Mouse (Mus musculus): ENCODE measurements at regions not wholly inside any gene's neighbourhood (a gene's known extent, or its start where the extent isn't known, plus 50 kb on each side); places are given as distances from the start of the nearest gene placed in this dataset.

- Histone ChIP-seq H3K27ac (replicated peaks) (no peak overlapping the region), H3K4me2 (no peak overlapping the region), H3K9me3 (no peaks in the 10 kb centered on the region), H3K4me3 (no peak overlapping the region), H3K9ac (no peak overlapping the region), H3K27me3 (no peaks in the 10 kb centered on the region), H3K4me1 (replicated peaks) (no peaks in the 10 kb centered on the region), H3K36me3 (no peaks in the 10 kb centered on the region)
- no peak for ATAC-seq (ENCODE audit: low FRiP score, low read depth)
- WGBS: 83% methylated on average over 1 of the region's 1 CpGs
Measured at GRCm38 (mm10) chr2:117674877-117675276, 332.1 kb upstream of the Rasgrp1 start.

- Histone ChIP-seq H3K27ac (replicated peaks) (no peak overlapping the region), H3K4me3 (no peak overlapping the region), H3K27me3 (no peaks in the 10 kb centered on the region), H3K4me2 (no peak overlapping the region), H3K4me1 (replicated peaks) (no peaks in the 10 kb centered on the region), H3K36me3 (no peaks in the 10 kb centered on the region), H3K9ac (no peak overlapping the region), H3K9me3 (no peaks in the 10 kb centered on the region)
- no peak for ATAC-seq (ENCODE audit: low FRiP score, low read depth)
- 73% methylated on average over 4 of the region's 4 CpGs for WGBS
Measured at GRCm38 (mm10) chr2:117678650-117679049, 335.8 kb upstream of the Rasgrp1 start.

- Histone ChIP-seq H3K4me2 (no peak overlapping the region), H3K9me3 (no peaks in the 10 kb centered on the region), H3K36me3 (no peaks in the 10 kb centered on the region), H3K27me3 (no peaks in the 10 kb centered on the region), H3K4me3 (no peak overlapping the region), H3K9ac (no peak overlapping the region), H3K4me1 (replicated peaks) (no peaks in the 10 kb centered on the region), H3K27ac (replicated peaks) (no peak overlapping the region)
- ATAC-seq (ENCODE audit: low FRiP score, low read depth): no peak
- WGBS: 82% methylated on average over 4 of the region's 4 CpGs
Measured at GRCm38 (mm10) chr2:117685836-117686453, 343.1 kb upstream of the Rasgrp1 start.

- Histone ChIP-seq H3K36me3 (no peaks in the 10 kb centered on the region), H3K9me3 (no peaks in the 10 kb centered on the region), H3K4me2 (no peak overlapping the region), H3K4me3 (no peak overlapping the region), H3K27me3 (no peaks in the 10 kb centered on the region), H3K27ac (replicated peaks) (no peak overlapping the region), H3K4me1 (replicated peaks) (no peaks in the 10 kb centered on the region), H3K9ac (no peak overlapping the region)
- ATAC-seq (ENCODE audit: low FRiP score, low read depth): no peak
- WGBS: 86% methylated on average over 4 of the region's 4 CpGs
Measured at GRCm38 (mm10) chr2:117693537-117693936, 350.7 kb upstream of the Rasgrp1 start.

- no peak overlapping the region for H3K4me3 ChIP-seq
Measured at GRCm38 (mm10) chr2:117710173-117710813, 367.5 kb upstream of the Rasgrp1 start.

GRCm38 (mm10) chr2:117724066-117724465 lies 381.3 kb upstream of the Rasgrp1 start:
- no peaks in the 10 kb centered on the region for H3K4me1 ChIP-seq (replicated peaks)
- no peak overlapping the region for H3K9ac ChIP-seq
- 87% methylated on average over 4 of the region's 4 CpGs for WGBS
- H3K27ac ChIP-seq (replicated peaks): no peak overlapping the region
- H3K9me3 ChIP-seq: no peaks in the 10 kb centered on the region
- no peak for ATAC-seq (ENCODE audit: low FRiP score, low read depth)
- H3K27me3 ChIP-seq: no peaks in the 10 kb centered on the region
- no peaks in the 10 kb centered on the region for H3K36me3 ChIP-seq
- H3K4me3 ChIP-seq: no peak overlapping the region
- H3K4me2 ChIP-seq: no peak overlapping the region

More at GRCm38 (mm10) chr2:117710173-117710813, 367.5 kb upstream of the Rasgrp1 start:
- WGBS: 91% methylated on average over 7 of the region's 7 CpGs
- no peaks in the 10 kb centered on the region for H3K4me1 ChIP-seq (replicated peaks)
- no peaks in the 10 kb centered on the region for H3K9me3 ChIP-seq
- no peaks in the 10 kb centered on the region for H3K36me3 ChIP-seq
- no peak overlapping the region for H3K27ac ChIP-seq (replicated peaks)
- no peak for ATAC-seq (ENCODE audit: low FRiP score, low read depth)
- no peak overlapping the region for H3K9ac ChIP-seq
- no peak overlapping the region for H3K4me2 ChIP-seq
- H3K27me3 ChIP-seq: no peaks in the 10 kb centered on the region

- ATAC-seq (ENCODE audit: low FRiP score, low read depth): no peak
- WGBS: 72% methylated on average over 2 of the region's 2 CpGs
- no peak overlapping the region for H3K4me3 ChIP-seq
Measured at GRCm38 (mm10) chr2:117731253-117731652, 380.4 kb upstream of the Thbs1 start.

GRCm38 (mm10) chr2:117742413-117742812 lies 369.3 kb upstream of the Thbs1 start:
- Histone ChIP-seq H3K9me3 (no peaks in the 10 kb centered on the region), H3K4me1 (replicated peaks) (no peaks in the 10 kb centered on the region), H3K27ac (replicated peaks) (no peak overlapping the region), H3K4me2 (no peak overlapping the region), H3K36me3 (no peaks in the 10 kb centered on the region), H3K27me3 (no peaks in the 10 kb centered on the region), H3K4me3 (no peak overlapping the region), H3K9ac (no peak overlapping the region)
- no peak for ATAC-seq (ENCODE audit: low FRiP score, low read depth)

More at GRCm38 (mm10) chr2:117731253-117731652, 380.4 kb upstream of the Thbs1 start:
- H3K27me3 ChIP-seq: no peaks in the 10 kb centered on the region
- H3K4me2 ChIP-seq: no peak overlapping the region
- H3K9ac ChIP-seq: no peak overlapping the region
- no peaks in the 10 kb centered on the region for H3K9me3 ChIP-seq
- no peak overlapping the region for H3K27ac ChIP-seq (replicated peaks)
- no peaks in the 10 kb centered on the region for H3K4me1 ChIP-seq (replicated peaks)
- no peaks in the 10 kb centered on the region for H3K36me3 ChIP-seq

- Histone ChIP-seq H3K9me3 (no peaks in the 10 kb centered on the region), H3K4me2 (no peak overlapping the region), H3K4me3 (no peak overlapping the region), H3K27ac (replicated peaks) (no peak overlapping the region), H3K4me1 (replicated peaks) (no peaks in the 10 kb centered on the region), H3K36me3 (no peaks in the 10 kb centered on the region), H3K27me3 (no peaks in the 10 kb centered on the region), H3K9ac (no peak overlapping the region)
- no peak for ATAC-seq (ENCODE audit: low FRiP score, low read depth)
- WGBS: 68% methylated on average over 1 of the region's 1 CpGs
Measured at GRCm38 (mm10) chr2:117743901-117744300, 367.8 kb upstream of the Thbs1 start.

GRCm38 (mm10) chr2:117745767-117746166 lies 365.9 kb upstream of the Thbs1 start:
- no peak overlapping the region for H3K27ac ChIP-seq (replicated peaks)
- no peaks in the 10 kb centered on the region for H3K36me3 ChIP-seq
- H3K9ac ChIP-seq: no peak overlapping the region
- H3K4me2 ChIP-seq: no peak overlapping the region
- no peak for ATAC-seq (ENCODE audit: low FRiP score, low read depth)
- 69% methylated on average over 2 of the region's 2 CpGs for WGBS
- H3K4me1 ChIP-seq (replicated peaks): no peaks in the 10 kb centered on the region
- no peak overlapping the region for H3K4me3 ChIP-seq
- H3K9me3 ChIP-seq: no peaks in the 10 kb centered on the region
- no peaks in the 10 kb centered on the region for H3K27me3 ChIP-seq

GRCm38 (mm10) chr2:117747136-117747535 lies 364.5 kb upstream of the Thbs1 start:
- no peak overlapping the region for H3K27ac ChIP-seq (replicated peaks)
- no peaks in the 10 kb centered on the region for H3K36me3 ChIP-seq
- H3K4me2 ChIP-seq: no peak overlapping the region
- no peak overlapping the region for H3K9ac ChIP-seq
- H3K4me3 ChIP-seq: no peak overlapping the region
- ATAC-seq (ENCODE audit: low FRiP score, low read depth): no peak
- no peaks in the 10 kb centered on the region for H3K9me3 ChIP-seq
- 90% methylated on average over 3 of the region's 3 CpGs for WGBS
- no peaks in the 10 kb centered on the region for H3K27me3 ChIP-seq
- H3K4me1 ChIP-seq (replicated peaks): no peaks in the 10 kb centered on the region

- WGBS: 92% methylated on average over 4 of the region's 4 CpGs
- ATAC-seq (ENCODE audit: low FRiP score, low read depth): no peak
Measured at GRCm38 (mm10) chr2:117748892-117749291, 362.8 kb upstream of the Thbs1 start.

More at GRCm38 (mm10) chr2:117748892-117749291, 362.8 kb upstream of the Thbs1 start:
- Histone ChIP-seq H3K9ac (no peak overlapping the region), H3K36me3 (no peaks in the 10 kb centered on the region), H3K27ac (replicated peaks) (no peak overlapping the region), H3K27me3 (no peaks in the 10 kb centered on the region), H3K9me3 (no peaks in the 10 kb centered on the region), H3K4me1 (replicated peaks) (no peaks in the 10 kb centered on the region), H3K4me3 (no peak overlapping the region), H3K4me2 (no peak overlapping the region)

Measured in hindbrain, embryonic 15.5 days (tissue).